Mouse (Mus musculus) macrophage (primary cell): ENCODE measurements around the gene B3galt1. TPM values are rescaled to one million over a fixed set of nuclear protein-coding genes. Genes with fewer than 3 reads are reported as not detected.

Experiments used
- H3K27ac ChIP-seq: fragments of 350-480 bp; formaldehyde crosslinking; 2 replicates; pipeline ENCODE4 v1.9.0; 2021
- H3K36me3 ChIP-seq: fragments of 350-480 bp; formaldehyde crosslinking; 2 replicates; pipeline ENCODE4 v1.9.0; 2021; ENCODE audit errors: inconsistent target
- H3K4me3 ChIP-seq: fragments of 350-480 bp; formaldehyde crosslinking; 2 replicates; pipeline ENCODE4 v1.9.0; 2021; ENCODE audit errors: inconsistent target
- H3K79me2 ChIP-seq: fragments of 350-480 bp; formaldehyde crosslinking; 2 replicates; pipeline ENCODE4 v1.9.0; 2021; ENCODE audit errors: inconsistent target
- WGBS: methylation state at CpG from one replicate; pipeline ENCODE4 v1.1.7; 2026; ENCODE audit warnings: inconsistent platforms; ENCODE audit not compliant: missing documents; 5-methylcytosine and 5-hydroxymethylcytosine counted together
- polyA plus RNA-seq: library from polyadenylated mRNA; stranded (reverse); fragments of 250-400 nt; gene quantifications from 3 replicates; pipeline ENCODE4 v1.2.4, GENCODE M21; 2018; ENCODE audit warnings: inconsistent platforms

B3galt1 gene
- polyA plus RNA-seq, 1 experiment from 2014 or later = not detected

GRCm38 (mm10) chr2:68104641-68105040, 539.0 kb downstream of the B3galt1 start:
- Histone ChIP-seq H3K79me2 (no peaks in the 10 kb centered on the region), H3K27ac (no peak overlapping the region), H3K36me3 (no peaks in the 10 kb centered on the region), H3K4me3 (no peak overlapping the region)
- 77% methylated on average over 4 of the region's 4 CpGs for WGBS

DNA sequence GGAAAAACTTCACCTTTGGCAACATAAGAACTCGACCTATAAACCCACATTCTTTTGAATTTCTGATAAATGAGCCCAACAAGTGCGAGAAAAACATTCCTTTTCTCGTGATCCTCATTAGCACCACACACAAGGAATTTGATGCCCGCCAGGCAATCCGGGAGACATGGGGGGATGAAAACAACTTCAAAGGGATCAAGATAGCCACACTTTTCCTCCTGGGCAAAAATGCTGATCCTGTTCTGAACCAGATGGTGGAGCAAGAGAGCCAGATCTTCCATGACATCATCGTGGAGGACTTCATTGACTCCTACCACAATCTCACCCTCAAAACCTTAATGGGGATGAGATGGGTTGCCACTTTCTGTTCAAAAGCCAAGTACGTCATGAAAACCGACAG, 552.4 kb downstream of the B3galt1 start:
- no peaks in the 10 kb centered on the region for H3K36me3 ChIP-seq
- H3K79me2 ChIP-seq = no peaks in the 10 kb centered on the region
- 69% methylated on average over 8 of the region's 8 CpGs for whole genome bisulfite sequencing
- H3K4me3 ChIP-seq = no peak overlapping the region
- H3K27ac ChIP-seq = no peak overlapping the region

- 70% methylated on average over 6 of the region's 6 CpGs for WGBS
- no peak overlapping the region for H3K4me3 ChIP-seq
- no peaks in the 10 kb centered on the region for H3K79me2 ChIP-seq
- H3K27ac ChIP-seq = no peak overlapping the region
- no peaks in the 10 kb centered on the region for H3K36me3 ChIP-seq
Measured at GRCm38 (mm10) chr2:68124751-68125150, 559.1 kb downstream of the B3galt1 start.

DNA sequence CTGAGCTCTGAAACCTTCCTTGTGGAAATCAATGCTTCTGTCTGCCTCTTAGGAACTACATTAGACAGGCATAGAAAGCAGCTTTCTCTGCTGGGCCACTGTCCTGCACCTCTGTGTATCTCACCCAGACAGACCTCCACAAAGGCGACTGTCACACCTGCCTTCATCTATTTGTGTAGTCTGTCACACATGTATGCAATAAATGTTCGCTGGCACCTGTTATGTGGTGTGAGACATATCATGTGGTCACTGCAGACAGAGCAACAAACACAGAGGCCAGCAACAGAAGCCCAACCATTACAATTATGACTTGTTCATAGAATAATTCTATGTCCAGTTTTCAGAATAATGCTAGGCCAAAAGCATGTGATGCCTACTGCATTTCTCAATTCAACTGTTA, 575.4 kb downstream of the B3galt1 start:
- 93% methylated on average over 2 of the region's 2 CpGs for WGBS
- H3K4me3 ChIP-seq = no peak overlapping the region
- no peak overlapping the region for H3K27ac ChIP-seq
- no peaks in the 10 kb centered on the region for H3K79me2 ChIP-seq
- no peaks in the 10 kb centered on the region for H3K36me3 ChIP-seq

DNA sequence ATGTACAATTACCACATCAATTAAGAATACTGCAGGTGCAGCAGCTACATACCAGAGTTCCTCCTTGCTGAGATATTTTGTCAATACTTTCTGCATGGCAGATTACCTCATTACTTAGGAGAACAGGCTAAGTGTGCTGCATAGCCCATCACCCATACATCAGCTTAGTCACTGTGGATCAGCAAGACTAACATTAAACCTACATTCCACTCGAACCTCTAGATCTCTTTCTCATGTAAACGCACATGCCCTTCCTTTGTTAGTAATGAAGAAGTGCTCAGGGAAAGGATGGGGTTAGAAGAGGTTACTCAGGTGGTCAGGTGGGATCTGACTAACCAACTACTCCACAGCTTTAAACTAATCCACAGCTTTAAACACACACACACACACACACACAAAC, 577.6 kb downstream of the B3galt1 start:
- Histone ChIP-seq H3K79me2 (no peaks in the 10 kb centered on the region), H3K4me3 (no peak overlapping the region), H3K27ac (no peak overlapping the region), H3K36me3 (no peaks in the 10 kb centered on the region)
- 76% methylated on average over 2 of the region's 2 CpGs for WGBS

DNA sequence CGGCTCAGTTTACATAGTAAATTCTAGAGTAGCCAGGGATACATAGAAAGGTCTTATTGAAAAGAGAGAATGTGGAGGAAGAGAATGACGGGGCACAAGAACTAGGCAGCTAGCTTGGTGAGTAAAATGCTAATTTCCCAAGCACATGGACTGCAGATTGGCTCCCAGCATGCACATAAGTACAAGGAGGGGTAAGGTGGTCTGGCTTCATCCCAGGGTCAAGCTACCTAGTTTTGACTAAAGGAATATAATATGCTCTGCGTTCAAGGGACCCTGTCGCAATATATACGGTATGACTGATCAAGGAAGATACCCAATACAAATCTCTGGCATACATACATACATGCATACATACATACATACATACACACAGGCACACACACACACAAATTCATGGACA, 594.1 kb downstream of the B3galt1 start:
- WGBS = 87% methylated on average over 5 of the region's 5 CpGs
- no peaks in the 10 kb centered on the region for H3K79me2 ChIP-seq
- no peak overlapping the region for H3K4me3 ChIP-seq
- H3K36me3 ChIP-seq = no peaks in the 10 kb centered on the region
- H3K27ac ChIP-seq = no peak overlapping the region

DNA sequence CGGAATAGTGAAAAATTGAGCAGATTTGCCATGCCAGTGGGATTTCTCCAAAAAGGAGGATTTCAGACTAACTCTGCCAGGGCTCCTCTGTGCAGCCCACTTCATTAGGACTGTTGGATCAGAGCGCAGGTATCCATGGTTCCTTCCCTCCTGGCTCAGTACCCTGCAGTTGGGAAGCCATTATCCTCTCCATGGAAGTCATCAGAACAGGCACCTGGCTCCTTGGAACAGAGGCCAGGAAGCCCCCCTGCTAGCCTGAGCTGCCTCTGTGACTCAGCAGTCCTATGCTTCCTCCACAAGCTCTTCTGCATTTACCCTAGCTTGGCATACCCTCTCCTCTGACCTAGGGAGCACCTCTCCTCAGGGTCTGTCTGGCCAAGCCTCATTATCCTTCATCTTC, 594.9 kb downstream of the B3galt1 start:
- Histone ChIP-seq H3K27ac (no peak overlapping the region), H3K4me3 (no peak overlapping the region), H3K79me2 (no peaks in the 10 kb centered on the region), H3K36me3 (no peaks in the 10 kb centered on the region)
- 94% methylated on average over 2 of the region's 2 CpGs for WGBS

GRCm38 (mm10) chr2:68162012-68162411, 596.3 kb downstream of the B3galt1 start:
- 88% methylated on average over 4 of the region's 4 CpGs for WGBS
- Histone ChIP-seq H3K36me3 (no peaks in the 10 kb centered on the region), H3K27ac (no peak overlapping the region), H3K79me2 (no peaks in the 10 kb centered on the region), H3K4me3 (no peak overlapping the region)

DNA sequence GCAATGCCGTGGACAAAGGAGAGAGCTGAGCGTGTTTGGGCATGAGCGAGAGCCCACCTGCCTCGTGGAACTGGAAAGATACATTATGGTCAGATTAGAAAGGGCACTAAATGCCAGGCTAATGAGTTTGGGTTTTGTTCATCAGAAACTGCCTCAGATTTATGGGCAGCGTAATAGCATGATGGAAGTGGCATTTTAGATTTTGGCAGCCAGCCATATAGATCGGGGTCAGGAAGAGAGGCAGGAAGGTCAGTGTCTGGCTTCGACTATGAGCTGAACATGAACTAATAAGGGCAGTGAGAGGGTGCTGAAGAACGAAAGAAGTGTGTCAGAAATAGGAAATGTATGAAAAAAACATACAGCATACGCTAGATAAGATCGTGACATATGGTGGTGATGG, 605.6 kb downstream of the B3galt1 start:
- H3K4me3 ChIP-seq = no peak overlapping the region
- 49% methylated on average over 10 of the region's 10 CpGs for WGBS
- no peak overlapping the region for H3K27ac ChIP-seq
- H3K79me2 ChIP-seq = no peaks in the 10 kb centered on the region
- no peaks in the 10 kb centered on the region for H3K36me3 ChIP-seq

Other genes with a start within 250 kb of the B3galt1 start
- gene Gm21830, start 152.1 kb upstream of the B3galt1 start, polyA plus RNA-seq = not detected in 3 replicates
- not detected in 3 replicates for gene Gm26727, start 132.7 kb upstream of the B3galt1 start, polyA plus RNA-seq
- not detected in 3 replicates for gene Xirp2, start 119.9 kb upstream of the B3galt1 start, polyA plus RNA-seq